Mouse (Mus musculus): ENCODE measurements around the gene Prpf8. TPM values are rescaled to one million over a fixed set of nuclear protein-coding genes. Genes with fewer than 3 reads are reported as not detected.

Prpf8 gene
- polyA plus RNA-seq, 1 experiment, result 61.0 TPM

GRCm38 (mm10) chr11:75463624-75464023 is 23.0 kb upstream of the Prpf8 start:
- peak overlapping the region; percentile 74 for H3K27ac ChIP-seq (replicated peaks; ENCODE audit: low read depth, low read length)
- H3K4me1 ChIP-seq (ENCODE audit: control insufficient read depth, insufficient read depth, insufficient read length, low read length), result peaks cover 16% of the 10 kb centered on the region
- H3K4me3 ChIP-seq (ENCODE audit: insufficient read depth, low read depth, low read length), result peak overlapping the region; percentile 70

- no peak overlapping the region for H3K4me3 ChIP-seq (ENCODE audit: insufficient read depth, low read depth, low read length)
- no peak overlapping the region for H3K27ac ChIP-seq (replicated peaks; ENCODE audit: low read depth, low read length)
- H3K4me1 ChIP-seq (ENCODE audit: control insufficient read depth, insufficient read depth, insufficient read length, low read length), result peaks cover 10% of the 10 kb centered on the region
These were observed 22.2 kb upstream of the Prpf8 start for GRCm38 (mm10) chr11:75464417-75464816.

GRCm38 (mm10) chr11:75465051-75465450 is 21.6 kb upstream of the Prpf8 start:
- peaks cover 4% of the 10 kb centered on the region; the same call in 1 of the 2 replicates for H3K4me1 ChIP-seq (ENCODE audit: control insufficient read depth, insufficient read depth, insufficient read length, low read length)
- H3K4me3 ChIP-seq (ENCODE audit: insufficient read depth, low read depth, low read length), result no peak overlapping the region; the same call in 1 of the 2 replicates
- H3K27ac ChIP-seq (replicated peaks; ENCODE audit: low read depth, low read length), result peak overlapping the region; percentile 32; the same call in 1 of the 2 replicates

DNA sequence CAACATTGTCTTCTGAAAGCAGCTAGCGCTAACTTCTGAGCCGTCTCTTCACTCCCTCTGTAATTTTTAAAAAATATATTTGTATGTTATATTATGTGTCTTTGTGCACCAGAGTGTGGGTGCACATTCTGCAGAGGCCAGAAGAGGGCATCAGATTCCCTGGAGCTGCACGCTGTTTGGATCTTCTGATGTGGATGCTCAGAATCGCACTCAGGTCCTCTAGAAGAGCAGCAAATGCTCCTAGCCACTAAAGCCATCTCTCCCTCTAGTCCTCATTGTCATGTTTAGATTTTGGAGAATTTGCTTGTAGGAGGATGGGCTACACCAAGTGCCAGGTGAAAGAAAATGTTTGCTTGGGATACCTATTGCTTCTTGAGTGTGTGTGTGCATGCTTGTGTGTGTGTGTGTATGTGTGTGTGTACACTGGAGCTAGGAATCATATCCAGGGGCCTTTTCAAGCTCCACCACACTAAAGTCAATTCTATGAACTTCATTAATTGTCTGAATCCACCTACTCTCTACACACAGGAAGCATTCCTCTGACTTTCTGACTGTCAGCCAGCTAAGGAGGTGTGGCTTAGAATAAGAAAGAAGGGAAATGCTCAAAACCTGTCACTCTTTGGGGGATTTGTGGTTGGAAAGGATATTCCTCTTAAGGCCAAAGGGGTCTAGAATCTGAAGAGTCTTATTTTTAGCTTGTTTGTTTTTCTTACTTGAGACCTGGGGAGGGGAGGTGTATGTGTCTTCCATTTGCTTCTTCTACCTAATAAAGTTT is 19.7 kb upstream of the Prpf8 start:
- Histone ChIP-seq H3K4me1 (ENCODE audit: control insufficient read depth, insufficient read depth, insufficient read length, low read length) (0 out of 2 replicates have a peak, but pooled peaks cover 4% of the 10 kb centered on the region), H3K4me3 (ENCODE audit: insufficient read depth, low read depth, low read length) (no peak overlapping the region), H3K27ac (replicated peaks; ENCODE audit: low read depth, low read length) (no peak overlapping the region)

GRCm38 (mm10) chr11:75467512-75468215 is 19.0 kb upstream of the Prpf8 start:
- Histone ChIP-seq H3K4me3 (ENCODE audit: insufficient read depth, low read depth, low read length) (peak overlapping the region; percentile 48), H3K4me1 (ENCODE audit: control insufficient read depth, insufficient read depth, insufficient read length, low read length) (0 out of 2 replicates have a peak, but pooled peaks cover 4% of the 10 kb centered on the region), H3K27ac (replicated peaks; ENCODE audit: low read depth, low read length) (no peak overlapping the region)

DNA sequence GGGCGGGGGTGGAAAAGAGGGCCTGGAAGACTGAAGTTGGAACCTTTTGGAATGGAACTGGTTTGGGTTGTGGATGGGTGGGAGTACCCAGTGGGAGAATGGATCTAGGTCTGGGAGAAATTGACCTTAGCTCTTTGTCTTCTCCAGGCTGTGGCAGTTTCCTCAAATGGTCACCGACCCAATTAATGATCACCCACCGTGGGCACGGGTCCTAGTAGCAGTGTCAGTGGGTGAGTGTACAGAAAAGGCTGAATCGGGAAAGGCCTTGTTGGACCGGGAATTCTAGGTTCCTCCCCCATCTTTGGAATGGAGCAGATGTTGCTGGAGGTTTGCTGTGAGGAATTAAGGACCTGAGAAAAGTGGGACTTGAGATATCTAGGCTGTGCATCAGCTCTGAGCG is 18.2 kb upstream of the Prpf8 start:
- 0 out of 2 replicates have a peak, but pooled peaks cover 4% of the 10 kb centered on the region for H3K4me1 ChIP-seq (ENCODE audit: control insufficient read depth, insufficient read depth, insufficient read length, low read length)
- H3K27ac ChIP-seq (replicated peaks; ENCODE audit: low read depth, low read length), result no peak overlapping the region
- peak overlapping the region; percentile 48 for H3K4me3 ChIP-seq (ENCODE audit: insufficient read depth, low read depth, low read length)

DNA sequence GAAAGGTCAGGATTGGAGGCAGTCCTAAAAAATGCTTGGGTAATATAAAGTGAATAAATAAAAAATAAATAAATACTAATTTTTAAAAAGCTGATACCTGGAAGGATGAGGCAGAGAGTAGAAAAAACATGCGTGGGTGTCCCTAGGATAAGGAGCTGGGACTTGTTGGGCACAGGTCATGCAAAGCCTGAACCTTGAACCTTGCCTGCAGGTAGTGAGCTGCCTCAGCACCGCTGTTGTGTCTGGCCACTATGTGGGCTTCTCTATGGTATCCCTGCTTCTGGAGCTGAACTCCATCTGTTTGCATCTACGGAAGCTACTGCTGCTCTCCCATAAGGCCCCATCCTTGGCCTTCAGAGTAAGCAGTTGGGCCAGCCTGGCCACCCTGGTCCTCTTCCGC is 17.4 kb upstream of the Prpf8 start:
- Histone ChIP-seq H3K27ac (replicated peaks; ENCODE audit: low read depth, low read length) (no peak overlapping the region), H3K4me3 (ENCODE audit: insufficient read depth, low read depth, low read length) (no peak overlapping the region)

DNA sequence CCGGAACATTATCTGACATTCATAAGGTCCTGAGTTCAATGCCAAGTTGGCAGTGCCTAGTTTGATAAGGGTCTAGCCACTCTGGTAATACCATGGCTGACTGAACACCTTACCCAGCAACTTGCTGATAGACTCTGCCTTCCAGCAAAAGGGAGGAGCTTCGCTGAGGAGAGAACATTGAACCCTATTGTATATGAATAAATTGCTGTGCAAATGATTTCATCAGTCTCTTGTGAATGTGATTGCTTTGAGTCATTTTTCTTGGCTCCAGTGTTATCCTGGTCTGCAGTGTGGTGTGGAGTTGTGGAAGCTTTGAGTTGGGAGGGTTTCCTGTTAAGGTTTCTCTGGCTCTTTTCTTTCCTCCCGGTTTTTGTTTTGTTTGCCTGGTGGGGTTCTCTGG is 15.9 kb upstream of the Prpf8 start:
- Histone ChIP-seq H3K4me3 (ENCODE audit: insufficient read depth, low read depth, low read length) (no peak overlapping the region), H3K4me1 (ENCODE audit: control insufficient read depth, insufficient read depth, insufficient read length, low read length) (0 out of 2 replicates have a peak, but pooled peaks cover 4% of the 10 kb centered on the region), H3K27ac (replicated peaks; ENCODE audit: low read depth, low read length) (no peak overlapping the region)

More for the DNA sequence above, 17.4 kb upstream of the Prpf8 start:
- H3K4me1 ChIP-seq (ENCODE audit: control insufficient read depth, insufficient read depth, insufficient read length, low read length), result 0 out of 2 replicates have a peak, but pooled peaks cover 4% of the 10 kb centered on the region

DNA sequence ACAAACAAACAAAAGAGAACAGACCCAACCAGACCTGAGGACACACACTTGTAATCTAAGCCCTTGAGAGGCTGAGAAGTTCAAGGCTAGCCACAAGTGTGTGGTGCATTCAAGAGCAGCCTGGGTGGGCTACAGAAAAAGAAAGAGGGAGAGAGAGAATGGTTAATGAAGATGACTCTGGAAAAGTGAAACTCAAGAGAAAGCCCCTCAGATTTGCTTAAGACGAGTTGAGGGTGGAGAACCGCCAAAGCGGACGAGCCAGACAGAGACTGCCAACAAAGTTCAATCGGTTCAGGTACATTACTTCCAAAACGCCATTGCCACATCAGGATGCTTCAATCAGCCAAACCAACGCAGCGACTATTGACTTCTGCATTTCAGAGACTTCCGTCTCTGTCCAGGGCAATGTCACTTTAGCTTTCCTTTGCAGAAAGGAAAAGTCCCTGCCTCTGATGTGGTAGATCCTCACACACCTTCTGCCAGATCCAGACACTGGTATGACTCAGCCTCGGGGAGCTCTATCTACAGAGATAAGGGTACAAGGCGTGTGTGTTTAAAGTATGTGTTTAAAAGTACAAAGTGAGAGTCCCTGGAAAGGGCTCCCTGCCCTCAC is 14.0 kb upstream of the Prpf8 start:
- Histone ChIP-seq H3K4me1 (ENCODE audit: control insufficient read depth, insufficient read depth, insufficient read length, low read length) (0 out of 2 replicates have a peak, but pooled peaks cover 2% of the 10 kb centered on the region), H3K27ac (replicated peaks; ENCODE audit: low read depth, low read length) (no peak overlapping the region), H3K4me3 (ENCODE audit: insufficient read depth, low read depth, low read length) (no peak overlapping the region)

- Histone ChIP-seq H3K4me1 (ENCODE audit: control insufficient read depth, insufficient read depth, insufficient read length, low read length) (no peaks in the 10 kb centered on the region), H3K4me3 (ENCODE audit: insufficient read depth, low read depth, low read length) (no peak overlapping the region), H3K27ac (replicated peaks; ENCODE audit: low read depth, low read length) (no peak overlapping the region)
These were observed 13.2 kb upstream of the Prpf8 start for GRCm38 (mm10) chr11:75473376-75473775.

GRCm38 (mm10) chr11:75486192-75486591 is 424 bp upstream of the Prpf8 start:
- Histone ChIP-seq H3K4me1 (ENCODE audit: control insufficient read depth, insufficient read depth, insufficient read length, low read length) (peaks cover 6% of the 10 kb centered on the region; the same call in 1 of the 2 replicates), H3K27ac (replicated peaks; ENCODE audit: low read depth, low read length) (no peak overlapping the region), H3K4me3 (ENCODE audit: insufficient read depth, low read depth, low read length) (no peak overlapping the region)

- 0 out of 2 replicates have a peak overlapping the region, but pooled peaks have one; percentile 0 for H3K27ac ChIP-seq (replicated peaks; ENCODE audit: low read depth, low read length)
- peaks cover 6% of the 10 kb centered on the region; the same call in 1 of the 2 replicates for H3K4me1 ChIP-seq (ENCODE audit: control insufficient read depth, insufficient read depth, insufficient read length, low read length)
- peak overlapping the region; percentile 93 for H3K4me3 ChIP-seq (ENCODE audit: insufficient read depth, low read depth, low read length)
These were observed 880 bp downstream of the Prpf8 start for GRCm38 (mm10) chr11:75487496-75487895.

GRCm38 (mm10) chr11:75494296-75495049 is 7.9 kb downstream of the Prpf8 start:
- Histone ChIP-seq H3K4me3 (ENCODE audit: insufficient read depth, low read depth, low read length) (no peak overlapping the region), H3K4me1 (ENCODE audit: control insufficient read depth, insufficient read depth, insufficient read length, low read length) (no peaks in the 10 kb centered on the region), H3K27ac (replicated peaks; ENCODE audit: low read depth, low read length) (no peak overlapping the region)

DNA sequence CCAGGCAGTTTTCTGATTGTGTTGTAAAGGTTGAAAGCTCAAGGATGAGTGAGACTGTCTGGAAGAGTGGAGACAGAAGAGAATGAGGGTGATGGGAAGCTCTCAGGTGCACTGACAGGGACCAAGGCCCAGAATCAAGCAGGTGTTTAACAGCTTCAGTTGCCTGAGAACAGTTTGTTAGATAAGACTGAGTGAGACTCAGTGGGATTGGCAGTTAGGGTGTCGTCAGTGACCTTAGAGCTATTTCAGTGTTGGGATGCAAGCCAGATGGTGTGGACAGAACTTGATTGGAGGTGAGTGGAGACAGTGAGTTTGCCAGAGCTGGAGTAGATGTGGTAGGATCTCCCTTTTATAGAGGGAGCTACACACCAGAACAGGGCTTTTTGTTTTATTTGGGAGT is 11.5 kb downstream of the Prpf8 start:
- H3K27ac ChIP-seq (replicated peaks; ENCODE audit: low read depth, low read length), result no peak overlapping the region

More for the DNA sequence above, 11.5 kb downstream of the Prpf8 start:
- Histone ChIP-seq H3K4me1 (ENCODE audit: control insufficient read depth, insufficient read depth, insufficient read length, low read length) (no peaks in the 10 kb centered on the region), H3K4me3 (ENCODE audit: insufficient read depth, low read depth, low read length) (no peak overlapping the region)
